Mouse (Mus musculus) limb, embryonic 14.5 days (tissue): ENCODE results near the gene Lrrc8c. TPM values are rescaled to one million over a fixed set of nuclear protein-coding genes. Genes with fewer than 3 reads are reported as not detected.
A peak's percentile ranks its signal among the peaks of the same experiment; 100 is the strongest.

Experiments used
- ATAC-seq: fragments of 200-750 bp; cut with Nextera tagmentation; 2 replicates; pipeline ENCODE4 v1.8.0; 2017; ENCODE audit warnings: low read depth, moderate number of reproducible peaks, moderate TSS enrichment; ENCODE audit not compliant: low FRiP score
- DNase-seq: peaks from one replicate; pipeline ENCODE4 v3.0.0-alpha.2; 2015; ENCODE audit warnings: low spot score
- H3K27ac ChIP-seq: fragments of 300-500 bp; sonication (generic); replicated peaks from 2 replicates; pipeline ENCODE4 v1.5.1; 2014; ENCODE audit warnings: low read depth, mild to moderate bottlenecking, low read length, moderate library complexity, mixed read lengths
- H3K27me3 ChIP-seq: fragments of 300-500 bp; sonication (generic); 2 replicates; pipeline ENCODE4 v1.6.1; 2014; ENCODE audit warnings: low read length, mixed read lengths; ENCODE audit not compliant: control insufficient read depth, insufficient read depth
- H3K36me3 ChIP-seq: fragments of 300-500 bp; sonication (generic); 2 replicates; pipeline ENCODE4 v1.6.1; 2014; ENCODE audit warnings: mild to moderate bottlenecking, low read length, moderate library complexity, mixed read lengths; ENCODE audit not compliant: control insufficient read depth, insufficient read depth
- H3K4me1 ChIP-seq: fragments of 300-500 bp; sonication (generic); 2 replicates; pipeline ENCODE4 v1.6.1; 2014; ENCODE audit warnings: antibody characterized with exemption, low read length, mixed read lengths; ENCODE audit not compliant: control insufficient read depth, insufficient read depth
- H3K4me2 ChIP-seq: fragments of 300-500 bp; sonication (generic); replicated peaks from 2 replicates; pipeline ENCODE4 v1.6.1; 2014; ENCODE audit warnings: low read depth, mild to moderate bottlenecking, low read length, moderate library complexity; ENCODE audit not compliant: severe bottlenecking
- H3K4me3 ChIP-seq: fragments of 300-500 bp; sonication (generic); replicated peaks from 2 replicates; pipeline ENCODE4 v1.5.1; 2014; ENCODE audit warnings: low read length
- H3K9ac ChIP-seq: fragments of 300-500 bp; sonication (generic); 2 replicates; pipeline ENCODE4 v1.6.1; 2014; ENCODE audit warnings: mild to moderate bottlenecking, low read depth, low read length, moderate library complexity; ENCODE audit not compliant: severe bottlenecking
- H3K9me3 ChIP-seq: fragments of 300-500 bp; sonication (generic); 2 replicates; pipeline ENCODE4 v1.6.1; 2016; ENCODE audit warnings: low read length; ENCODE audit not compliant: control insufficient read depth
- POLR2A ChIP-seq: fragments of 200-500 bp; IDR thresholded peaks from 2 replicates; pipeline ENCODE4 v1.8.0; 2012; ENCODE audit warnings: inconsistent platforms, mild to moderate bottlenecking, moderate library complexity, borderline replicate concordance; ENCODE audit not compliant: insufficient read depth, insufficient read length; ENCODE audit errors: extremely low read depth
- WGBS: fragments of 180-500 bp; shearing (Covaris S2); extraction: QIAGEN DNeasy Blood & Tissue Kit; methylation state at CpG from one replicate; pipeline ENCODE4 v1.1.7; 2014; 5-methylcytosine and 5-hydroxymethylcytosine counted together
- polyA plus RNA-seq, 2 experiments: library from polyadenylated mRNA; depleted of rRNA in 1 of 2; stranded (reverse) in 1 of 2; unstranded in 1 of 2; fragments of >200 nt; fragmentation: Nextera tagmentation in 1 of 2; extraction: Ambion mirVana in 1 of 2; gene quantifications; 2 replicates each; pipeline versions ENCODE4 v1.2.1 to v1.2.3; 2012 to 2014

The Lrrc8c gene
- polyA plus RNA-seq, 2 experiments = 13.0 to 19.7 TPM

- DNase-seq (no peak), ATAC-seq (no peak)
- Histone ChIP-seq H3K27me3 (no peaks in the 10 kb centered on the region), H3K9ac (no peak overlapping the region), H3K4me3 (no peak overlapping the region), H3K9me3 (no peaks in the 10 kb centered on the region), H3K4me1 (peaks cover 50% of the 10 kb centered on the region), H3K36me3 (no peaks in the 10 kb centered on the region), H3K27ac (no peak overlapping the region), H3K4me2 (no peak overlapping the region)
- 91% methylated on average over 4 of the region's 4 CpGs for WGBS
- no peak for TF ChIP-seq POLR2A
These were observed 23.1 kb upstream of the Lrrc8c start for GRCm38 (mm10) chr5:105496133-105496532.

- DNase-seq (no peak), ATAC-seq (no peak)
- Histone ChIP-seq H3K9me3 (no peaks in the 10 kb centered on the region), H3K4me3 (no peak overlapping the region), H3K27me3 (no peaks in the 10 kb centered on the region), H3K27ac (no peak overlapping the region), H3K9ac (no peak overlapping the region), H3K4me1 (peaks cover 50% of the 10 kb centered on the region), H3K36me3 (no peaks in the 10 kb centered on the region), H3K4me2 (no peak overlapping the region)
- 75% methylated on average over 7 of the region's 7 CpGs for WGBS
- TF ChIP-seq POLR2A = no peak
These were observed 22.6 kb upstream of the Lrrc8c start for GRCm38 (mm10) chr5:105496586-105496985.

GRCm38 (mm10) chr5:105498429-105499000, 20.7 kb upstream of the Lrrc8c start:
- WGBS = 48% methylated on average over 4 of the region's 4 CpGs
- no peak for TF ChIP-seq POLR2A
- Histone ChIP-seq H3K4me3 (no peak overlapping the region), H3K9me3 (no peaks in the 10 kb centered on the region), H3K27me3 (no peaks in the 10 kb centered on the region), H3K9ac (no peak overlapping the region), H3K27ac (no peak overlapping the region), H3K4me2 (no peak overlapping the region), H3K4me1 (peaks cover 36% of the 10 kb centered on the region), H3K36me3 (no peaks in the 10 kb centered on the region)
- ATAC-seq (peak; percentile 70), DNase-seq (peak; percentile 69)

- ATAC-seq (no peak), DNase-seq (no peak)
- Histone ChIP-seq H3K27ac (no peak overlapping the region), H3K4me1 (peaks cover 28% of the 10 kb centered on the region), H3K9me3 (no peaks in the 10 kb centered on the region), H3K9ac (no peak overlapping the region), H3K4me2 (no peak overlapping the region), H3K36me3 (no peaks in the 10 kb centered on the region), H3K4me3 (no peak overlapping the region), H3K27me3 (no peaks in the 10 kb centered on the region)
- 53% methylated on average over 1 of the region's 1 CpGs for WGBS
- TF ChIP-seq POLR2A = no peak
These were observed 19.8 kb upstream of the Lrrc8c start for GRCm38 (mm10) chr5:105499396-105499795.

- no peak overlapping the region for H3K4me2 ChIP-seq
- H3K27ac ChIP-seq = no peak overlapping the region
- peaks cover 21% of the 10 kb centered on the region for H3K4me1 ChIP-seq
- 42% methylated on average over 12 of the region's 12 CpGs for WGBS
- H3K9me3 ChIP-seq = no peaks in the 10 kb centered on the region
- TF ChIP-seq POLR2A = no peak
- no peak overlapping the region for H3K9ac ChIP-seq
- ATAC-seq (no peak), DNase-seq (no peak)
- no peak overlapping the region for H3K4me3 ChIP-seq
- H3K27me3 ChIP-seq = no peaks in the 10 kb centered on the region
- no peaks in the 10 kb centered on the region for H3K36me3 ChIP-seq
These were observed 18.8 kb upstream of the Lrrc8c start for GRCm38 (mm10) chr5:105500132-105501121.
